Mouse (Mus musculus): ENCODE results near the gene Pik3r2. TPM values are rescaled to one million over a fixed set of nuclear protein-coding genes. Genes with fewer than 3 reads are reported as not detected.

Pik3r2 gene
- total RNA-seq, 1 experiment from 2014 or later: 10.3 TPM

DNA sequence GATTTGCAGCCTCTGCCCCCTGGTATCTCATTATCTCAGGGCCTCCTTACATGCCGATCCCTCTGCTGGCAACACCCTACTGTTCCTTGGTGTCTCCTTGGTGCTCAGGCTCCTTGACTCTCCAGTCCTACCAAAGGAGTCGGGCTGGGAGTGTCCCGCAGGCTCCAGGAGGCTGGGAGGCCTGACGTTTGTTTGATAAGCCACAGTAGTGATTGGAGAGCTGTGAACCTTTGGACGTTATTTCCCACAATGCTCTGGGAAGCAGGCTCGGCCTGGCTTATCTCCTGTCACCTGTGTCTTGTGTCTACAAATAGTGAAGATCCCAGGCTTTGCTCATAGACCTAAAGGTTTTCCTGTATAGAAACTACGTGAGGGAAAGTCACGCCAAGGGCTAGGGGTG, 12.5 kb downstream of the Pik3r2 start:
- ATAC-seq (replicated peaks; ENCODE audit: insufficient number of reproducible peaks, low FRiP score, low TSS enrichment, poor library complexity, severe bottlenecking): no peak

DNA sequence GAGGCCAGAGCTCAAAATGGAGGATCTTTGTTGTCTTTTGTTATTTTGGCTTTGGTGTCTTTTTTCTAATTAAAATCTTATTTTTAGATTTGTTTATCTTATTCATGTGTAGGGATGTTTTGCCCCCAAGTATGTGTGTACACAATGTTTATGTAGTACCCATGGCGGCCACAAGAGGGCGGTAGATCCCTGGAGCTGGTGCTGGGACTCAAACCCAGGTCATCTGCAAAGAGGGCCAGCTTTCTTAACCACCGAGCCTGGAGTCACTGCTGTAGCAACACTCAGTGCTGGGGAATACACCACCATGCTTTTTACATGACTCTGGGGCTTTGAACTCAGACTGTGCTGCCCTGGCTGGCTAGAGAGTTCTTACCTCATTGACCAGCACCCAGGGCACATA, 13.2 kb downstream of the Pik3r2 start:
- no peak for ATAC-seq (replicated peaks; ENCODE audit: insufficient number of reproducible peaks, low FRiP score, low TSS enrichment, poor library complexity, severe bottlenecking)

DNA sequence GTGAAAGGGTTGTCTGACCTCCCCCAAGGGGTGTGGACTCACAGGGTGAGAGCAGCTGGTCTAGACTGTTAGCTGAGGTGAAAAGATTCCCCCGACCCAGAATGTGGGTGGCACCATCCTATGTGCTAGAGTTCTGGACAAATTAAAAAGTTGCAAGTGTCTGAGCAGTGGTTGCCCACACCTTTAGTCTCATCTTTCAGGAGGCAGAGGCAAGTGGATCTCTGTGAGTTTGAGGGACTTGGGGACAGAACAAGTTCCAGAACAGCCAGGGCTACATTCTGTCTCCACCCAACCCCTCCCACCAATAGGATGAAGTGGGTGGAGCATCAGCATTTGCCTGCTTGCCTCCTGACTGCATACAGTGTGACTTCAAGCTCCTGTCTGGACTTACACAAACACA, 14.4 kb downstream of the Pik3r2 start:
- no peak for ATAC-seq (replicated peaks; ENCODE audit: insufficient number of reproducible peaks, low FRiP score, low TSS enrichment, poor library complexity, severe bottlenecking)

DNA sequence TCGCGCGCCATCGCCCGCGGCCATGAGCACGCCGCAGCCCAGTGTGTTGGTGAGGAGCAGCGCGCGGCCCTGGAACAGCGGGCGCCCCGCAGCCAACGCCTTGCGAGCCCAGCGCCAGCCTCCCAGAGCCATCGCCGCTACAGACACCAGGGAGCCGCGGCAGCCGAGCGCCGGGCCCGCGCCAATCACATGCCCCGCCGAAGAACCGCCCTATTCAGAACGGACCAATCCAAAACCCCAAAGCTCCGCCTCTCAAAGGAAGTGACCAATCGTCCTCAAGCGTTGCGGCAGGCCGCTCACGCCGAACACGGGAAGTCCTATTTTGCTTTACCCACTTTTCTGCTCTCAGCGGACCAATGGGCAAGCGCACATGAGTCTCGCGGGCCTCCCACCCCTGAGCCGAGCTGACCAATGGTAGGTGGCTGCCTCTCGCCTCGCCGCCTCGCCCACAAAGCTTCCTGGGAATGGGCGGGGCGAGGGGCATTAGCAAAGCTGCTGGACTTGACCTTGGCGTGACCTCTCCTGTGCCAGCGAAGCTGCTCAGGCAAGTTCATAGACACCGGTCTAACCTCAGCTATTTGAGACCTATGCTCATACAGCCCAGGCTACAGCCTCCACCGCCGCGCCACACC, 15.6 kb downstream of the Pik3r2 start, which contains the start of gene Mpv17l2:
TSS of gene Mpv17l2 (minus strand) at position 172 of the 632 bp plus-strand sequence.
- peak; percentile 84 for ATAC-seq (replicated peaks; ENCODE audit: insufficient number of reproducible peaks, low FRiP score, low TSS enrichment, poor library complexity, severe bottlenecking)

DNA sequence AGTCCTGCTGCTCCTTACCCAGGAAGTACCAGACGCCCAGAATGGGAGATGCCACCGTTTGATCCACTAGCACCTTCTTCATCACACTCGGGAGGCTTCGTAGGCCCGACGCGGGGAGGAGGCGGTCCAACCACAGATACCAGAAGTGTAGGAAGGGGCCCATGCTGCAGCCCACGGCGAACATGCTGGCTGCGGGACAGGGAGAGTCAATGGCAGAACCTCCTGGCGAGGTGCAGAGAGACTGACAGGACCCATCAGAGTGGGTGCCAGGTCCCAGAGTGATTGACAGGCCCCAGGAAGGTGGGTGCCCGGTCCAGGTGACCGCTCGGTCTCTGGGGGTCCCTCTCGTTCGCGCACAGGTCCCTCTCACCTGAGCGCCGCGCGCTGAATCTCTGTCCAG, 16.2 kb downstream of the Pik3r2 start:
- ATAC-seq (replicated peaks; ENCODE audit: insufficient number of reproducible peaks, low FRiP score, low TSS enrichment, poor library complexity, severe bottlenecking): no peak

DNA sequence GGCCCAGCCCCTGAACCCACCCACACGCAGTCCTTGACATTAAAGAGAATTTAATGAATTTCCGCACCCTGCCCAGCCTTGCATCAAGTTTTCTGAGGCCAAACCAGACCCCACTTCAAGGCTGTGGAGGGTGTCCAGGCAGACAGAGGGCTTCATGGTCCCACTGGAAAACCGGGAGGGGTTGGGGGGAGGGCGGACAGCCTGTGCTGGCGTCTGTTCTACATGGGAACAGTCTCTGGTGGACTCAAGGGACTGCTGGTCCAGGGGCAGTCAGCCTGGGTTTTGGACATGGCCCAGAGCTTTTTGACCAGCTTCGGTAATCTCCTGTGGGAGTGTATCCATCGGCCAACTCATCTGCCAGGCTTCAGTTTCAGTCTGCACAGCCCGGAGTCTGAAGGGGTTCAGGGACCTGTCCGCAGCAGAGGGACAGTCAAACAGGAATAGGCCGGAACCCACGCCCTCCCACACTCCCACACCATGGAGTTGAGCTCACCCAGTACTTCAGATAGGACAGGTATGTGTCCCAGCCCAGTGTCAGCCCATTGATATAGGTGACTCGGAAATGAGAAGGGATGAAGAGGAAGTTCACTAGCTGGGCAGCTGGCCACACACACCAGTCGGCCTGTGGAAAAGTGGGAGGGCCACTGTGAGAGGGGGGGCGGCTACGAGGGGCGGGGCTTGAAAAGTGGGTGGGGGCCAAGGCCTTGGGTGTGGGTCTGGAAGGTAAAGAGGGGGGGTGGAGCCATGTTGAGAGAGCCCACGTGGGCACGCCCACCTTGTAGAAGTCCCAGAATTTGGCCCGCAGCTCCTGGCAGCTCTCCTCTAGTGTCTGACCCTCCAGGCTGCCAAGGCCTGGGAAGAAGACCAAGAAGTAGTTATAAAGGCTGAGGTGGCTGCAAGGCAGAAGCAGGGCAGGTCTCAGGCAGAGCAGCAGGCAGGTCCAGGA, 17.6 kb downstream of the Pik3r2 start:
- ATAC-seq (replicated peaks; ENCODE audit: insufficient number of reproducible peaks, low FRiP score, low TSS enrichment, poor library complexity, severe bottlenecking): no peak

DNA sequence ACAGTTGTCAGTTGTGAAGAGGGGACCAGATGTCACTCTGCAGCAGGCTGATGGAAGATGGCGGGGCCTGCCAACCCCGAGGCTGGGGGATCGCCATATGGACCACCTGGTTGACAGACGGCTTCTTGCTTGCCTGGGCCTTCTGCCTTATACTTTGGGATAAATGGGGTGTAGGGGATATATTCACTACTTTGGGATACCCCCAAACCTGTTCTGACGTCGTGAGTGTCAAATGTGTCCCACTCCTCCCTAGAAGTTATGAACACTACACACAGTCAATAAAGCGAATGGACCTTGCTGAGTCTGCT, 18.3 kb downstream of the Pik3r2 start:
- ATAC-seq (replicated peaks; ENCODE audit: insufficient number of reproducible peaks, low FRiP score, low TSS enrichment, poor library complexity, severe bottlenecking): no peak

DNA sequence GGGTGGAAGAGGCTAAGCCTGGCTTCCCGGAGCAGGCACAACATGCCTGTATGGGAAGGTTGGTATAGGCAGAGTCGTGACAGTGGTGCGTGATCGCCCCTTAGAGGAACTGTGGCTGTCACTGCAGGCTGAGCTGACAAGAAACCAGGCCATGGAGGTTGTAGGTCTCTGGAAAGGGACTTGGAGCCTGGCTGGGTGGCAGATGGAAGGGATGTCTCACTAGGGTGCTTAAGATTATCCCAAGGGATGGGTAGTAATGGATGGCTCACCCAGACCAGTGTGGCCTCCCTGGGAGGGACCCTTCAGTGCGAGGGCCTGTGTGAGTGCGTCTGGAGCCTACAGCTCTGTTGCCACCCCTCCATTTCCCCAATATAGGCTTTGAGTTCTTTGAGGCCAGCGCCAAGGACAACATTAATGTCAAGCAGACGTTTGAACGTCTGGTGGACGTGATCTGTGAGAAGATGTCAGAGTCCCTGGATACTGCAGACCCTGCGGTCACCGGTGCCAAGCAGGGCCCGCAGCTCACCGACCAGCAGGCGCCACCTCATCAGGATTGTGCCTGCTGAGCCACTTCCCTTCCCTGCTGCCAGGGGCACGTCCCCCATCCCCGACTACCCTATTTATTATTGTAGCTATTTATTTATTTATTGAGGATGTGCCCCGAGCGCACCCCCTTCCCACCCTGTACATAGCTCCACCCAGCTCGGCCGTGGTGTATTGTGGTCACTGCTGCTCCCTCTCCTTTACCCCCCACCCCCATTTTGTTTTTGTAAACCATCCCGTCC, 18.8 kb downstream of the Pik3r2 start:
- no peak for ATAC-seq (replicated peaks; ENCODE audit: insufficient number of reproducible peaks, low FRiP score, low TSS enrichment, poor library complexity, severe bottlenecking)

DNA sequence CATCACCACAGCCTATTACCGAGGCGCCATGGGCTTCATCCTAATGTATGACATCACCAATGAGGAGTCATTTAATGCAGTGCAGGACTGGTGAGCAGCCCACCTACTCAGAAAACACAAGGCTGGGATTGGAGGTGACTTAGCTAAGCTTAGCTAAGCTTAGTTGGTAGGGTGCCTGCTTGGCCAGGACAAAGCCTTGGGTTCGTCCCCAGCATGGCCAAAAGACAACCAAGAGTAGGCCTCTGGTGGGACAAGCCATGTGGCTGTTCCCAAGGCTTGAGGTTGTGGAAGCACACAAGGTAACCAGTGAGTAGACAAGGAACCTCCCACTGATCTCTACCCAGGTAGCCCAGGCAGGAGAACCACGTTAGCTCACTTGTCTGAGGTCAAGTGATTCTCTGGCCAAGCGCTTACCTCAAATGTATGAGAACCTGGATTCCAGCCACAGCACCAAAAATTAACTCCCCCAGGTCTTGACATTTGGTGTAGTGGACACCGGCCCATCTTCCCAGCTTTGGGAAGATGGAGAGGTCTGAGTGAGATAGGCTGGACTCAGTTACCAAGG, 20.0 kb downstream of the Pik3r2 start:
- ATAC-seq (replicated peaks; ENCODE audit: insufficient number of reproducible peaks, low FRiP score, low TSS enrichment, poor library complexity, severe bottlenecking): no peak

DNA sequence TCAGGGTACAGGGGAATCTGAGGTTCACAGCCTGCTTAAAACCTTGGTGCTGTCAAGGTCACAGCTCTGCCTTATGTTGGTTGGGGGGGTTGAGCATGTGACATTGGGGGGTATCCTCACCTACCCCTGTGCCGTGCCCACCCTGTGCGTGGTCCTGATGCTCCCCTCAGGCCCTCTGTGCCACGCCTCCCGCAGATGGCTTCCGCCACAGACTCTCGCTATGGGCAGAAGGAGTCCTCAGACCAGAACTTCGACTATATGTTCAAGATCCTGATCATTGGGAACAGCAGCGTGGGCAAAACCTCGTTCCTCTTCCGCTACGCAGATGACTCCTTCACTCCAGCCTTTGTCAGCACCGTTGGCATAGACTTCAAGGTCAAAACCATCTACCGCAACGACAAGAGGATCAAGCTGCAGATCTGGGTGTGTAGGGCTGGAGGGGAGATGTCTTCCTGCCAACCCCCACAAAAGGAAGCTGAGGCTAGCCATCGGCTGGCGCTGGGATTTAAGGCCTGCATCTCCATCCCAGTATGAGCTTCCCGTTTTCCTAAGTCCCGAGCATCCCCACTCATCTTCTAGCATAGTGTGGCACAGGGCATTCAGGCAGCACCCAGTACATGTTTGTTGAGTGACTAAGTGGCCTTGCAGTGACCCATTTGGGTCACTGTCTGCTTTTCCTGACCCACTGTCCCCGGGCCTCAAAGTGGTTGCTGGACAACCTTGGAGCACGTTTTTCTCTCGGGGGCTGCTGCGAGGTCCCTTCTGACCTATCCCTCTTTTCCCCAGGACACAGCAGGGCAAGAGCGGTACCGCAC, 20.6 kb downstream of the Pik3r2 start:
- ATAC-seq (replicated peaks; ENCODE audit: insufficient number of reproducible peaks, low FRiP score, low TSS enrichment, poor library complexity, severe bottlenecking): no peak

DNA sequence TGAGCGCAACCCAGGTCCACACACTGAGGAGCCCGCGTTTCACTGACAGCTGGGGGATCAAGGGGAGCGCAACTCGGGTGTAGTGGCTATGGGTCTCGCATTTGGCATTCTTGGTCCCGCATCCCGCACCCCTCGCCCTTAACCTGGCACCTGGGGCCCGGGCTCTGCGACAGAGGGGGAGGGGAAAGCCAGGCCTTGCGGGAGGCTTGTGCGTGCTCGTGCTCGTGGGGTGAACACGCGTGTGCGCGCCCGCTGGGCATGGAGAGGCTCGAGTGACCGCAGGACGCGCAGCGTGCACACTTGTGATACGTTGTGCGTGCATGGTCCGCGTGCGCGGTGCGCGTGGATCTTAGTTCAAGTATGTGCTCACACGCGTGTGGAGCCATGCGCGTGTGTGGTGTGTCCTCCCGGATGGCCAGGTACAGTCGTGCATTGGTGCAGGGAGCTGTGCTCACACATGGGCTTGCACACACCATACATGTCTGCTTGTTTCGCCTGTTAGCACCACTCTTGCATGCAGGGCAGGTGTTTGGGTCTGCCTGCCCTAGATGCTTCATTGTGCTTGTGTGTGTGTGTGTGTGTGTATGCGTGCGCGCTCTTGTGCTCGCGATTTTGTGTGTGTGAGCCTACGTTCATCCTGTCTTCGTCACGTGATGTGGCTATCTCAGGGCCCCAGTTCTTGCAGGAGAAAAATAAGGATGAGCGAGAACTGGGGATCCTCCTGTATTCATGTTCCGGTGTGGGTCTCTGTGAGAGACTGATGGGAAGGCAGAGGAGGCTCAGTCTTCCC, 21.4 kb downstream of the Pik3r2 start:
- 0 out of 2 replicates have a peak, but pooled peaks have one; percentile 4 for ATAC-seq (replicated peaks; ENCODE audit: insufficient number of reproducible peaks, low FRiP score, low TSS enrichment, poor library complexity, severe bottlenecking)

DNA sequence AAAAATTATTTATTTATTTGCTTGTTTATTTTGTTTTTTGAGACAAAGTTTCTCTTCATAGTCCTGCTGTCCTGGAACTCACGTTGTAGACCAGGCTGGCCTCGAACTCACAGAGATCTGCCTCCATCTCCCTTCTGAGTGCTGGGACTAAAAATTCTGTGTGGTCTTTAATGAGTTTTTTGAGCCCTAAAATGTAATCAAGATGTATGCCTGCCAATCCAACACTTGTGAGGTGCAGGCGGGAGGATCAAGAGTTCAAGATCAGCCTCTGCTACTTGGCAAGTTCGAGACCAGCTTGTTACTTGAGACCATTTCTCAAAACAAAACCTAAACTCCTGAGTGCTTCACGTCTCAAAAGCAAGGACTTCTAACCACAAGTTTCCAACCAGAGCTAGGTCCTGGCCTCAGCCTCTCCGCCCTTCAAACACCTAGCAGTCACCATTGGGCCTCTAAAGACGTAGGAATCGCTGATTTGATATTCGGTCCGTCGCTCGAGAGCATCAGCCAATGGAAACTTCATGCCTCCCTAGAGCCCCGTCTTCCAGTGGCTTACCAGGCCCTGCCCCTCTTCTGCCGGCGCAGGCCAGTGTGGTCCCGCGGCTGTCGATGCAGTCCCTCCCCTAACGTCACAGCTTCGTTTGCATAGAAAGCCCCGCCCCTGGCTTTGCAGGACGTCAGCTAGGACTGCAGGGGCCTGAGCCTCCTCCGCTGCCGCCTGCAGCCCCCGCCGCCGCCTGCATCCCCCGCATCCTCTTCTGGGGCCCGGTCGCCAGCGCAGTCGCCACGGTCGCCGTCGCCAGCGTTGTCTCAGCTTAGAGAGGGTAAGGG, 22.3 kb downstream of the Pik3r2 start, which contains the start of gene Rab3a:
TSS of gene Rab3a (plus strand) at position 637 of the 828 bp plus-strand sequence.
- peak; percentile 93 for ATAC-seq (replicated peaks; ENCODE audit: insufficient number of reproducible peaks, low FRiP score, low TSS enrichment, poor library complexity, severe bottlenecking)

DNA sequence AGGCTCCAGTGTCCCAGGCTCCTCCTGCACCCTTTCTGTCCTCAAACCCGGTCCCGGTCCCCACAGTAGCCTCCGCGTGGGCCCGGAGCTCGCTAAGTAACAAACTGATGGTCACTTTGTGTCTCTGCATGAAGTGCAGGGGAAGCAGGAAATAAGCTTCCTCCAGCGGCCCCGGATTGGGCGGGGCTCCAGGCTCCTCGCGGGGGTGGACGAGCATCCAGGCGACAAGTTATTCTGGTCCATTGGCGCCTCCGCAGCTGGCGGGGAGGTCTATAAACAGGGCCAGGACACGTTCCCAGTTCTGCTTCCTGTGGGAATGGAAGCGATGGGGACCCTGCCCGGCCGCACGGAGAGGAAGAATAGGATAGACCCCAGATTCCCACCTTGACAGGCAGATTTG, 23.4 kb downstream of the Pik3r2 start:
- ATAC-seq (replicated peaks; ENCODE audit: insufficient number of reproducible peaks, low FRiP score, low TSS enrichment, poor library complexity, severe bottlenecking): no peak; the same call in 1 of the 2 replicates

DNA sequence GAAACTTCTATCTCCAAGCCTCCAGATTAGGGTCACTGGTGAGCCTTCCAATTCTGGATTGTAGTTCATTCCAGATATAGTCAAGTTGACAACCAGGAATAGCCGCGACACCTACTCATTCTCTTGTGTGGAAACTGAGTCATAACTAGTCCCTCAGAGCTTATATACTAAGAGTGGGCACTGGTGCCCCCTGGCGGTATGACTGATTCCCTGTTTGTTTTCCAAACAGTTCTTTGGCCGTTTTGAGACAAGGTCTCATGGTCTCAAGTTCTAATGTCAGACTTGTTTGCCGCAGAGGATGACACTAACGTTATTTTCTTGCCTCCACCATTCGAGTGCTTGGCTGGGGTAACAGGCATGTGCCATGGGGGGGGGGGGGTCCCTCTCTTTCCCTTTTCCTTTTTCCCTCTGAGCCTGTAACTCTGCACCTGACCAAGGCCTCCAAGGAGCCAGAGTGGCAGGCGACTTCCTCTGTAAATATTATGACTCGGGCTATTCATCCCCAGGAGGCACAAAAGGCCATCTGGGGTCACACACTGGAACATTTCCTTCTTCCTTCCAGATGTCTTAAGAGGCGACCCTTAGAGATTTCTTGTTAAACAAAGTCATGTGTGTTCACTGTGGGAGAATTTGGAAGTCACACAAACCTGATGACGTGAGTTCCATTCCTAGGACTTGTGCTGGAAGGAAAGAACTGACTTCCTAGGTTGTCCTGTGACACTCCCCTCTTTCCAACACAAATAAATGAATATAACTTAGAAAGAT, 24.3 kb downstream of the Pik3r2 start:
- ATAC-seq (replicated peaks; ENCODE audit: insufficient number of reproducible peaks, low FRiP score, low TSS enrichment, poor library complexity, severe bottlenecking): no peak

DNA sequence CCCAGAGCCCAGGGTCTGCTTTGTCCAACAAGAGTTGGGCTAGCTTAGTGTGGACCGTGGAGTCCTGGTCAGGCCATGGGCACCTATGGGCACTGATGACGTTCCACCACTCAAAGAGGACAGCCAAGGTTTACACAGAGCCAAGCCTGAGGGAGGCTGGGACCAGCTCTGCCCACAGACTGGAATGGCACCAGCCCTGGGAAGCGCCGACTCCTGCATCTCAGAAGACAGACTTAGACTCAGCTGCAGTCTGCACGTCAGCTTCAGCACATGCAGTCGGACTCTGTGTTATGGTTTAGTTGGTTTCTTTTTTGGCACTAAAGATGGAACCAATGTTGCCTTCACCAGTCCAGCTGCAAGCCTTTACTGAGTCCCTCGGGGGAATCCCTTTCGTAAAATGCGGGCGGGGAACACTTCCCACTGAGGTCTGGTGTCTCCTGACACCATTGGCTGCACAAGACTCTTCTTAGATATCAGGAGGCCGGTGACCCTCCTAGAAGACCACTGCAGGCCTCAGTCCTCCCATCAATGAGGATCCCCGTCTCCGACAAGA, 26.3 kb downstream of the Pik3r2 start:
- ATAC-seq (replicated peaks; ENCODE audit: insufficient number of reproducible peaks, low FRiP score, low TSS enrichment, poor library complexity, severe bottlenecking): no peak
